Mouse (Mus musculus) bone marrow macrophage, adult 2 months (primary cell): ENCODE measurements around the gene Lce1g.

Source experiments
- CTCF ChIP-seq: IDR thresholded peaks from 2 replicates; pipeline ENCODE4 v1.5.1; 2012; ENCODE audit warnings: low read depth, mild to moderate bottlenecking, low read length, moderate library complexity
- POLR2A ChIP-seq: IDR thresholded peaks from 2 replicates; pipeline ENCODE4 v1.6.1; 2012; ENCODE audit warnings: mild to moderate bottlenecking, low read depth, low read length, borderline replicate concordance

DNA sequence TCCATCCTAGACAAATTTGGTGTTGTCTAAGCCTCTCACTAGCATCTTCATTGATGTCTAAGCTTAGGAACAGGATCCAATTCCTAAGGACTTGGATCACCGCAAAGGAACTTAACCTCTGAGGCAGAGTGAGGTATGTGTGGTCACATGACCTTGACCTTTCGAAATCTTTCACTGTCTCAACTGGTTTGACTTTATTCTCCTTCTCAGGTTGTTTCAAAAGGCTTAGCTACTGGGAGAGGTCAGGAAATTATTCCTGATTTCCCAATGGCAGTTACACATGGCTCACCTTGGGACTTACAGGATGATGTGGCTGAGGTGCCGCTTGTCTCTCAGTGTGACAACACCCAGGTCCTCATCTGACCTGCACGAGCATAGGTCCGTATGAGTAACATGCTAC, 29.5 kb downstream of the Lce1g start:
- TF ChIP-seq CTCF (no peak), POLR2A (no peak)
